Mouse (Mus musculus) kidney, embryonic 15.5 days (tissue): ENCODE measurements at regions not wholly inside any gene's neighbourhood (a gene's known extent, or its start where the extent isn't known, plus 50 kb on each side); places are given as distances from the start of the nearest gene placed in this dataset.

Experiments
- ATAC-seq: fragments of 200-750 bp; cut with Nextera tagmentation; replicated peaks from 2 replicates; pipeline ENCODE4 v1.8.0; 2017; ENCODE audit warnings: moderate TSS enrichment; ENCODE audit not compliant: low FRiP score
- H3K27ac ChIP-seq: fragments of 300-500 bp; sonication (generic); 2 replicates; pipeline ENCODE4 v1.5.1; 2015; ENCODE audit warnings: mild to moderate bottlenecking, inconsistent platforms
- H3K27me3 ChIP-seq: fragments of 300-500 bp; sonication (generic); 2 replicates; pipeline ENCODE4 v1.6.1; 2015; ENCODE audit warnings: inconsistent platforms
- H3K36me3 ChIP-seq: fragments of 300-500 bp; sonication (generic); 2 replicates; pipeline ENCODE4 v1.6.1; 2015; ENCODE audit warnings: inconsistent platforms
- H3K4me1 ChIP-seq: fragments of 300-500 bp; sonication (generic); 2 replicates; pipeline ENCODE4 v1.6.1; 2015; ENCODE audit warnings: inconsistent platforms
- H3K4me2 ChIP-seq: fragments of 300-500 bp; sonication (generic); 2 replicates; pipeline ENCODE4 v1.6.1; 2015; ENCODE audit warnings: moderate library complexity, mild to moderate bottlenecking, inconsistent platforms
- H3K4me3 ChIP-seq: fragments of 300-500 bp; sonication (generic); replicated peaks from 2 replicates; pipeline ENCODE4 v1.5.1; 2015; ENCODE audit warnings: mild to moderate bottlenecking, inconsistent platforms
- H3K9ac ChIP-seq: fragments of 300-500 bp; sonication (generic); 2 replicates; pipeline ENCODE4 v1.6.1; 2015; ENCODE audit warnings: mild to moderate bottlenecking, inconsistent platforms
- H3K9me3 ChIP-seq: fragments of 300-500 bp; sonication (generic); replicated peaks from 2 replicates; pipeline ENCODE4 v1.6.1; 2016; ENCODE audit warnings: inconsistent platforms
- WGBS: fragments of 180-500 bp; shearing (Covaris S2); methylation state at CpG from one replicate; pipeline ENCODE4 v1.1.7; 2015; ENCODE audit warnings: mixed read lengths; 5-methylcytosine and 5-hydroxymethylcytosine counted together

DNA sequence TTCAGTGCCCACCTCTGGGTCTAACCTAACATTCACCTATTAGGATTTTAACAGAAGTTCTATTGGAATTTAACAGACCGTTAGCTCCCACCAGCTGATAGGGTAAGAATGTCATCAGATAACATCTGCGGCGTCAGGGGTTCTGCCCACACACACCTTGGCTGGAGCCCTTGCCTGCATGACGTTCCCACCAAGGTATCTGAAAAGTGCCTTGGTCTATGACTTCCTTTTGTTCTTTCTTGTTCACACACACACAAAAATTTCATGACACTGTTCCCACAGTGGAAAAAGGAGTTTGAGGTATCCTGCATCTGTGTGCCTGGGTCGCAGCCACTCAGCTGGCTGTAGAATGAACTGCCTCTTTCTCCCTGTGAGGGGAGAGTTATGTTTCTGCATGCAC lies 134.1 kb upstream of the Lef1 start:
- Histone ChIP-seq H3K27me3 (no peaks in the 10 kb centered on the region), H3K4me3 (no peak overlapping the region), H3K9ac (no peak overlapping the region), H3K36me3 (no peaks in the 10 kb centered on the region), H3K4me2 (no peak overlapping the region), H3K4me1 (peaks cover 29% of the 10 kb centered on the region), H3K27ac (no peak overlapping the region), H3K9me3 (no peaks in the 10 kb centered on the region)
- WGBS: 55% methylated on average over 5 of the region's 5 CpGs
- no peak for ATAC-seq

DNA sequence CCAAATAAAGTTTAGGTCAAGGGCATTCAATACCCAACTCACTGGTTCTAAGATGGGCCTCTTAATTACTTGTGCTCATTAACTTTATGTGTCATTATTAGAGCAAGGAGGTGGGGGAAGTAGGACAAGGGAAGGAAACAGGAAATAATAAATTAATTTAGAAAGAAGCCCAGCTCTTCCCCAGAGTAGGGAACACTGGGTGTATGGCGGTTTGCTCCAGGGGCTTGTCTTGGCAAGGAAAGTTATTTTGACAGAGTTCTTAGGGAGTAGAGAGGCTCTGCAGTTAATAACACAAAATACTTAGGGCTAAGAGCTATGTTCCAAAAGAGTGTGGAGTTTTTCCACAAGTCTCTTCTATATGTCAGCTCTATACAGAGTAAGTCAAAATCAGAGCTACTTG lies 135.0 kb upstream of the Lef1 start:
- H3K36me3 ChIP-seq: no peaks in the 10 kb centered on the region
- no peak overlapping the region for H3K4me3 ChIP-seq
- no peak overlapping the region; the same call in none of the 2 replicates for H3K27ac ChIP-seq
- no peaks in the 10 kb centered on the region for H3K9me3 ChIP-seq
- no peak overlapping the region for H3K9ac ChIP-seq
- ATAC-seq: no peak
- H3K4me1 ChIP-seq: peaks cover 29% of the 10 kb centered on the region
- H3K27me3 ChIP-seq: no peaks in the 10 kb centered on the region
- no peak overlapping the region for H3K4me2 ChIP-seq
- 21% methylated on average over 1 of the region's 1 CpGs for WGBS

DNA sequence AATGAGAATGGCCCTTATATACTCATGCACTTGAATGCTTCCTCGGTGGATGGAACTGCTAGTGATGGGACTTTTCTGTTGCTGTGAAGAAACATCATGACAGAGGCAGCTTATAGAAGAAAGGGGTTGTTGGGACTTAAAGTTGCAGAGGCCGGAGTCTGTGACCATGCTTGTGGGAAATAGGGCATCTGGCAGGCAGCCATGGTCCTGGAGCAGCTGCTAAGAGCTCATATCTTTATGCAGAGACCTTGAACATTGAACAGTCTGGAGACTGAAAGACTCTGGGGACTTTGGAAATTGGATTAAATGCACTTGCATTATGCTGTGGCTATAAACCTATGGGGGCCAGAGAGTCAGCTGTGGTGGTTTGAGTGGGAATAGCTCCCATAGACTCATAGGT lies 138.1 kb upstream of the Lef1 start:
- peaks cover 15% of the 10 kb centered on the region for H3K4me1 ChIP-seq
- H3K4me2 ChIP-seq: no peak overlapping the region
- H3K27me3 ChIP-seq: no peaks in the 10 kb centered on the region
- no peak overlapping the region for H3K27ac ChIP-seq
- no peaks in the 10 kb centered on the region for H3K9me3 ChIP-seq
- 55% methylated on average over 2 of the region's 2 CpGs for WGBS
- no peak overlapping the region for H3K9ac ChIP-seq
- ATAC-seq: no peak
- no peak overlapping the region for H3K4me3 ChIP-seq
- H3K36me3 ChIP-seq: no peaks in the 10 kb centered on the region

DNA sequence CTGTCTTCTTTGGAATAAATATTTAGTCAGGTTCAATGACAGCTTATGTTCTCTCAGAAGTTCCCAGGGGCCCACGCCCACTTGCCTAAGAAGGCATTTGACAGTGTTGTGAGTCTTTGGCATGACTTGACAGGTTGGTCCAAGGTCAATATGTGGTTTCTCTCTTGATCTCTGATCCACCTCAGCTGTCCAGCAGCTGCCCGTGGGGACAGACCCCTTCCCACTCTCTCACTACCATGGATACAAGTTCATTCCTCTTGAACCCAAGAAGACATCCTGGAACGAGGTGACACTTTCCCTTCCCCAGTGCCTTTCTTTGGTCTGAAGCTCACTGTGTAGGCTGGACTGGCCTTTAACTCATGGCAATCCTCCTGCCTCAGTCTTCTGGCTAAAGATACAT lies 145.0 kb upstream of the Lef1 start:
- no peak overlapping the region for H3K27ac ChIP-seq
- no peak overlapping the region for H3K4me3 ChIP-seq
- peaks cover 13% of the 10 kb centered on the region; the same call in 1 of the 2 replicates for H3K4me1 ChIP-seq
- H3K9me3 ChIP-seq: no peaks in the 10 kb centered on the region
- no peak for ATAC-seq
- H3K4me2 ChIP-seq: no peak overlapping the region
- 84% methylated on average over 3 of the region's 3 CpGs for WGBS
- H3K27me3 ChIP-seq: peaks cover 6% of the 10 kb centered on the region; the same call in 1 of the 2 replicates
- no peaks in the 10 kb centered on the region for H3K36me3 ChIP-seq
- no peak overlapping the region for H3K9ac ChIP-seq

DNA sequence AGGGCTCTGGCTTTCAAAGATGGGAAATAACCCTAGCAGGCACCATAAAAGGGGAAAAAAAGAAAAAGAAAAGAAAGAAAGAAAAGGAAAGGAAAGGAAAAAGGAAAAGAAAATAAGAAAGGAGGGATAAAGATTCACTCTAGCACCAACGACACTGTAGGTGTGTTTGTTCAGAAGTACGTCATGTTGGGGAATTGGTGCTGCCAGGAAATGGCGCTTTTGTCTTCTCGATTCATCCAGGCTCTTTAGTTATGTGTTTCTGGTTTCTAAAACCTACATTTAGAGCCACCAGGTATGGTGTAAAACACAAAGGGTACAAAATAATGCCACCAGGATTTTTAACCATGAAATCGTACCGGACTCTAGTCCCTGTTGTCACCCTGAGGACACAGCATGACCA lies 146.2 kb upstream of the Lef1 start:
- ATAC-seq: no peak
- Histone ChIP-seq H3K27me3 (peaks cover 6% of the 10 kb centered on the region; the same call in 1 of the 2 replicates), H3K9ac (no peak overlapping the region), H3K4me1 (peaks cover 13% of the 10 kb centered on the region; the same call in 1 of the 2 replicates), H3K9me3 (no peaks in the 10 kb centered on the region), H3K36me3 (no peaks in the 10 kb centered on the region), H3K27ac (no peak overlapping the region), H3K4me2 (peak overlapping the region; percentile 45; the same call in 1 of the 2 replicates), H3K4me3 (no peak overlapping the region)
- 83% methylated on average over 6 of the region's 6 CpGs for WGBS

DNA sequence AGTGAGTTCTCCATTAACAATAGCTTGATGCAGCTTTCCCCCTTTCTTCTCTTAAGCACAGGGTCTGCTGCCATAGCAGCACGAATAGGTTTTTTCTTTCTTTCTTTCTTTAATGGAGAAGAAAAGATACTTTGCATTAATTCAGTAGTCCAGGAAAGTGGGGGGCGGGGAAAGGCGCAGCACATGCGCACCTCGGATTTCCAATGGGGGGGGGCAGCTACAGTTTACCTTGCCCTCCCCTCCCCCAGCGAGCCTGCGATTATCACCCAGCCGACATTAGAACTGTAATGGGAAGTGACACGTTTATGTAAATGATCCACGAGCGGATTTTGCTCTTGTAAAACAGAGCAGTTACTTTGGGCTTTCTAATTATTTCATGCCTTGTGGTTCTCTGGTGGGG lies 146.6 kb upstream of the Lef1 start:
- H3K36me3 ChIP-seq: no peaks in the 10 kb centered on the region
- no peak for ATAC-seq

DNA sequence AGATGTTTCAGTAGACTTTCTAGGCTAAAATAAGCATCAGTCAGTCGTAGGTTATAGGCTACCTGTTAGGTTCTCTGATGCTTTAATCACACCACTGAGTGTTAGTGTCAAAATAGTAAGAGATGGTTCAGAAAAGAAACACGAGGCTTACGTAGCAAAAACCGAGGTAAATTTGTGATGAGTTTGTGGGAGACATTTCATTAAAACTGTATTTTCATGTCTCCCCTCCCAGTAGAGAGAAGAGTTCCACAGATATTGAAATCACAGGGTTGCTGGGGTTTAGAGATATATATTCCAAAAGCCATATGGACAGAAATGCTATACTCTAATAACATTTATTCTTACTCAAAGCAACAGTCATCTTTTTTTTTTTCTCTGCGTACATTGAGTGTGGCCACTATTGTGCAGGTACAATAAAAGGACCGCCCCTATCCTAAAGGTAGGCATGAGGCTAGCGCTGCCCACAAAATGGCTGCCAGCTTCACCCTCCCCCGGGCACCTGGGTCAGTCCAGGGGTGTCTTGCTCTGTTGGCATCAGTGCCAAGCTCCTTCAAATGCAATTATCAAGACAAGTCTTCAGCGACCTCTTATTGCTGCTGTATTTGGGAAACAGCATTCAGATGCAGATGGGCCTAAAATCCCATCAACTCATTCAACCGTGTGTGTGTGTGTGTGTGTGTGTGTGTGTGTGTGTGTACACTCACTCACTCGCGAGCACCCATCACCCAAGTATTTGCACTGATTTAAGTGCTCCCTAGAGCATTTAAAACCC lies 147.4 kb upstream of the Lef1 start:
- Histone ChIP-seq H3K27ac (no peak overlapping the region), H3K4me2 (peak overlapping the region; percentile 45), H3K36me3 (no peaks in the 10 kb centered on the region), H3K4me3 (no peak overlapping the region), H3K9ac (no peak overlapping the region), H3K27me3 (peaks cover 6% of the 10 kb centered on the region; the same call in 1 of the 2 replicates), H3K9me3 (no peaks in the 10 kb centered on the region), H3K4me1 (peaks cover 13% of the 10 kb centered on the region; the same call in 1 of the 2 replicates)
- 70% methylated on average over 12 of the region's 12 CpGs for WGBS
- ATAC-seq: no peak

More for the DNA sequence above, 146.6 kb upstream of the Lef1 start:
- Histone ChIP-seq H3K9me3 (no peaks in the 10 kb centered on the region), H3K9ac (no peak overlapping the region), H3K27ac (no peak overlapping the region), H3K4me1 (peaks cover 13% of the 10 kb centered on the region; the same call in 1 of the 2 replicates), H3K4me3 (0 out of 2 replicates have a peak overlapping the region, but pooled peaks have one; percentile 6), H3K4me2 (peak overlapping the region; percentile 45), H3K27me3 (peaks cover 6% of the 10 kb centered on the region; the same call in 1 of the 2 replicates)
- 28% methylated on average over 11 of the region's 11 CpGs for WGBS

DNA sequence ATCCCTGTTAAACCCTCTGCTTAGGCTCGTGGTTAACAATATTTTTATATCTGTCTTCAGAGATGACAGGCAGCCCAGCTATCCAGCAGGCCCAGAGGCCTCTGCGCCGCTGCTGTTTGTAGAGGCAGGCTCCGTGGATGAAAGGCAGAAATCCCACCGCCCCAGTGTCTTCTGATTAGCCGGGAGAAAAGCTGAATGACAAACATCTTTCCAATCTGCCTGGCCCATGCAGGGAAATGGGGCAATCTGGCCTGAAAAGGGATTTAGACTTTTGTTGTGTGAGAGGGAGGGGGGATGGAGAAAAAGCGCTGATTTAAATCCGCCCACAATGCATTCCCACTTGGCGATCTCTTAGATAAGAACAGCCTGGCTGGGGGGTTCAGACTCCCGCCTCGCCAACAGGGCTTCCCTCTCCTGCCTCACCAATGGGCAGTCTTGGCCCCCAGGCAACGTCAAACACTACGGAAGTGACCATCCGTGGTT lies 148.1 kb upstream of the Lef1 start:
- H3K27ac ChIP-seq: no peak overlapping the region
- H3K4me2 ChIP-seq: no peak overlapping the region
- no peak for ATAC-seq
- no peak overlapping the region for H3K9ac ChIP-seq
- no peaks in the 10 kb centered on the region for H3K36me3 ChIP-seq
- WGBS: 43% methylated on average over 14 of the region's 14 CpGs
- H3K9me3 ChIP-seq: no peaks in the 10 kb centered on the region
- peaks cover 6% of the 10 kb centered on the region; the same call in 1 of the 2 replicates for H3K27me3 ChIP-seq
- H3K4me3 ChIP-seq: no peak overlapping the region
- H3K4me1 ChIP-seq: peaks cover 13% of the 10 kb centered on the region; the same call in 1 of the 2 replicates

DNA sequence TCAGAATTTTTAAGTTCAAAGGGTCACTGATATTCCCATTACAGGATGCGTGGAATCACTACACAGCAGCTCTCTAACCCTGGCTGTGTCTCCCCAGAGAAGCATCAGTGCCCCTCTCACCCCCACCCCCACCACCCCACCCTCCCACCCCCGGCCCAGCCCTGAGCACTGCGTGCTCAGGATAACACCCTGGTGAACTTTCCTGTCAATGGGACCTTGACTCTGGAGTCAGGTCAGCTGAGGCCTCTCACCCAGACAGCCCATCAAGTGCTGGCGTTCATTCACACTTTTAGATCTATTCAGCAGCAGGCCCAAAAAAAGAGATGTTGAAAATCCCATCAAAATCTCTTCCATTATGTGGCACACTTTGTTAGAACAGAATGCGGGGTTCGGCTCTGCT lies 148.6 kb upstream of the Lef1 start:
- peaks cover 13% of the 10 kb centered on the region; the same call in 1 of the 2 replicates for H3K4me1 ChIP-seq
- H3K27ac ChIP-seq: no peak overlapping the region
- no peak overlapping the region for H3K9ac ChIP-seq
- no peak for ATAC-seq
- no peak overlapping the region for H3K4me3 ChIP-seq
- peaks cover 6% of the 10 kb centered on the region; the same call in 1 of the 2 replicates for H3K27me3 ChIP-seq
- no peaks in the 10 kb centered on the region for H3K36me3 ChIP-seq
- no peaks in the 10 kb centered on the region for H3K9me3 ChIP-seq
- WGBS: 55% methylated on average over 6 of the region's 6 CpGs
- H3K4me2 ChIP-seq: no peak overlapping the region

DNA sequence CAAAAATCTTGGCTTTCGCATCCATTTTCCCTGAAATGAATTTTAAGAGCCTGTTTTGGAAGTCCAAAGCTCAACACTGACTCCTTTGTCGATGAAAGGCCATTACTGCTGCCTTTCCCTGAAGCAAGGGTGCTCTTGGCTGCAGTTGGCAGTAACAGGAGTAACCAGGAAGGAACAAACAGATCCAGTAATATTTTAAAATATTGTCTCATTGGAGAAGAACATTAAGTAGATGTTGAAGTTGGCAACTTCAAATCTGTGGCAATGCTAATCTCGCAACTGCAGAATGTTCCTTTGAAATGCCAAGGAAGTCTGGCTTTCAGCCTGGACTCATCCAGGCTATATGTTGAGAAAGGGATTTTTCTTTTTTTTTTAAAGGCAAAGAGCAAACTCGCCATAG lies 154.3 kb upstream of the Lef1 start:
- H3K9me3 ChIP-seq: no peaks in the 10 kb centered on the region; the same call in 1 of the 2 replicates
- H3K27me3 ChIP-seq: no peaks in the 10 kb centered on the region
- no peak overlapping the region for H3K9ac ChIP-seq
- ATAC-seq: no peak
- no peaks in the 10 kb centered on the region for H3K4me1 ChIP-seq
- 86% methylated on average over 4 of the region's 4 CpGs for WGBS
- H3K27ac ChIP-seq: no peak overlapping the region
- no peaks in the 10 kb centered on the region for H3K36me3 ChIP-seq
- H3K4me3 ChIP-seq: no peak overlapping the region
- H3K4me2 ChIP-seq: no peak overlapping the region

DNA sequence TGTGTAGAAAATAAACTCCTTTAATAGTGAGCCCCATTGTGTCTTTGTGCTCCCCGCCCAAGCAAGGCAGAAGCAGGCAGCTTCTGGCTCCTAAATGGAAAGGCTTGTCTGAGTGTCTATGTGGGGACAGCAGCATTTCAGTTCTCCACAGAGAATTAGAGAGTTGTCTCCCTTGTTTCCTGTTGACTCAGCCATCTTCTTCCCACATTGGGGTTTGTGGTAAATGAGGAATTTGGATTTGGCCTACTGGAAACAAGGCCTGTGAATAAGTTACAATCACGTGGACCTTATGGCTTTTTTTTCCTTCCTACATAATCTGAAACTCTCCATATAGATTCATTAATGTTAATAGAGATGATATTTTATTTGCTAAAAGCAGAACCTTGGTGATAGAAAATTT lies 158.9 kb upstream of the Lef1 start:
- 85% methylated on average over 2 of the region's 2 CpGs for WGBS
- Histone ChIP-seq H3K36me3 (no peaks in the 10 kb centered on the region), H3K4me1 (peaks cover 6% of the 10 kb centered on the region), H3K27me3 (no peaks in the 10 kb centered on the region), H3K4me3 (no peak overlapping the region), H3K4me2 (no peak overlapping the region), H3K9me3 (no peaks in the 10 kb centered on the region; the same call in 1 of the 2 replicates), H3K27ac (no peak overlapping the region), H3K9ac (no peak overlapping the region)
- ATAC-seq: no peak

DNA sequence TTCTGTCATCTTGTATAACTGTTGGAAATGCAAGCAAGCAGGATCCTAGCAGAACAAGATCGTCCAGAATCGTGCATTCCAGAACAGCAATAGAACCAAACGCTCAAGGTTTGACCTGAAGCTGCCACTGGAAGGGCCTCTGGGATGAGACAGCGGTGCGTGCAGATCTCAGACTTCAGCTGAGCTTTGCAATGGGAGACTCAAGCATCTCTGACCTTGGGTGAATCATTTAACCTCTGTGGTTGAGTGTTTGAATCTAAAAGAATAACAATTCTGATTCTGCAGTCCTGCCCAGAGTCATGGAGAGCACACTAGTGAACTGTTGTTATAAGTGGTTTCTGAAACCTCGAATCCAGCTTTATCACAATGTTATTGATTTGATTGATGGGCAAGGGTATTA lies 159.4 kb upstream of the Lef1 start:
- peaks cover 11% of the 10 kb centered on the region for H3K4me1 ChIP-seq
- ATAC-seq: no peak
- H3K27ac ChIP-seq: no peak overlapping the region
- H3K9me3 ChIP-seq: no peaks in the 10 kb centered on the region; the same call in 1 of the 2 replicates
- no peak overlapping the region for H3K4me3 ChIP-seq
- no peaks in the 10 kb centered on the region for H3K27me3 ChIP-seq
- no peaks in the 10 kb centered on the region for H3K36me3 ChIP-seq
- 72% methylated on average over 6 of the region's 6 CpGs for WGBS
- no peak overlapping the region for H3K4me2 ChIP-seq
- H3K9ac ChIP-seq: no peak overlapping the region
